Mouse (Mus musculus) cortical plate, adult 2 months (tissue): Measurements from ENCODE around the gene Mterf2.

ENCODE experiments used
- CTCF ChIP-seq: fragments of 200-500 bp; IDR thresholded peaks from 2 replicates; pipeline ENCODE4 v1.5.1; 2011; ENCODE audit warnings: mild to moderate bottlenecking, control low read depth, low read length; ENCODE audit not compliant: insufficient read depth; ENCODE audit errors: extremely low read depth
- POLR2A ChIP-seq: fragments of 200-500 bp; IDR thresholded peaks from 2 replicates; pipeline ENCODE4 v1.6.1; 2011; ENCODE audit warnings: mild to moderate bottlenecking, low read length, control low read depth; ENCODE audit not compliant: insufficient read depth; ENCODE audit errors: extremely low read depth

DNA sequence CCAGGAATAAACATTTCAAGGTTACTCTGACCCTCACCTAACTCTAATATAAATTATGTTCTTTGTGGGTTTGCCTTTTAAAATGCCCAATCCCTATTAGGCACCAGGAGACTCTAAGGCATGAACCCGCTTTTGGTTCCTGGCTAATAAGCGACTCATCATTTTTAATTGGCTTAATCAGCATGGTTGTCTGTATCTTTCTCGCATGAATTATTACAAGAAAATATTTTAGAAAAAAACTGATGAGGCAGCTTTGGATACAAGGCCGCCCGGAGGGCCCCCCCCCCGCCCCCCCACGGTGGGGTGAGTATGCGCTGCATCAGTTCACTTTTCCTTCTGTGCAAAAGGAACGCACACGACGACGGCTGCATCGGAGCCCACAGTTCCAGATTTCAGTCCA, 37.0 kb upstream of the Mterf2 start:
- no peak for TF ChIP-seq CTCF
- TF ChIP-seq POLR2A = no peak
